Mouse (Mus musculus) kidney, adult 2 months (tissue): ENCODE data around the gene Zfp385c.

Experiments used
- CTCF ChIP-seq: fragments of 200-500 bp; conservative IDR thresholded peaks from 2 replicates; pipeline ENCODE4 v1.5.1; 2011; ENCODE audit warnings: low read depth, mild to moderate bottlenecking, control low read depth, low read length, moderate library complexity, mixed read lengths; ENCODE audit not compliant: insufficient read depth, insufficient read length
- POLR2A ChIP-seq: fragments of 200-500 bp; IDR thresholded peaks from one replicate; pipeline ENCODE4 v1.6.1; 2011; ENCODE audit warnings: low read depth, low read length, control low read depth

GRCm38 (mm10) chr11:100580275-100580674, 112.0 kb downstream of the Zfp385c start:
- no peak for TF ChIP-seq POLR2A
- TF ChIP-seq CTCF = no peak
